ENCODE assay signal across 24 mouse cellular contexts in the genomic region with DNA sequence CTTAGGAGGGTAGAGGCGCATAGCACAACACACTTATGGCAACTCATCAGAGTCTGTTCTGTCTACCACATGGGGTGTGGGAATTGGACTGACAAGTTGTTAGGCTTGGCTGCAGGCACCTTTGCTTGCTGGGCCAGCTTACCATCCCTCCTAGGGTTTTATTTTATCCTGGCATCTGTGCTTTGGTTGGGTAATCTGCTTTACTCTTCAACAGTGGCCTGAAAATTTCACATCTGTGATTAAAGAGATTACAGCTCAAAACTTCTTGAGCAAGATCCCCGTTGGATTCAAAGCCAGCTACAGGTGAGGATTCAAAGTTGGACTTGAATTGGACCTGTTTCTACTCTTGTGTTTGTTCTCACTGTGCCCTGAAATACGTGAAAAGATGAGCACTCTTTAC.
"Had no signal": no experiment of that assay in that cellular context is flagged by ENCODE, and none has a peak within 500 bp of the region (broad histone marks: within the 10 kb centered on the region; RNA-seq: fewer than 3 reads in every experiment).

No protein-coding gene starts in this region.

- H3K27me3 ChIP-seq: heart, embryonic 13.5 days; heart, embryonic 15.5 days; hindbrain, embryonic 12.5 days; hindbrain, embryonic 15.5 days; intestine, embryonic 15.5 days; limb, embryonic 12.5 days; liver, embryonic 13.5 days had no signal

- H3K4me1 ChIP-seq: heart, embryonic 13.5 days; heart, embryonic 15.5 days; hindbrain, embryonic 10.5 days; hindbrain, embryonic 12.5 days; intestine, embryonic 15.5 days; liver, embryonic 13.5 days had no signal

- H3K9ac ChIP-seq: heart, embryonic 13.5 days; heart, embryonic 15.5 days; hindbrain, embryonic 12.5 days; hindbrain, embryonic 15.5 days; intestine, embryonic 15.5 days; limb, embryonic 12.5 days; liver, embryonic 13.5 days had no signal

- H3K4me3 ChIP-seq: gastrocnemius, adult 2 months; heart, embryonic 13.5 days; heart, embryonic 15.5 days; hindbrain, embryonic 10.5 days; hindbrain, embryonic 12.5 days; hindbrain, embryonic 15.5 days; intestine, embryonic 15.5 days; layer of hippocampus, adult 2 months; left cerebral cortex, adult 2 months; limb, embryonic 10.5 days; limb, embryonic 12.5 days; liver, embryonic 13.5 days had no signal

- ATAC-seq: inflammation-experienced regulatory T-cells, adult 6 months; intestine, embryonic 15.5 days; intestine, postnatal 0 days had no signal

- H3K9me3 ChIP-seq: heart, embryonic 13.5 days; heart, embryonic 15.5 days; hindbrain, embryonic 10.5 days; hindbrain, embryonic 12.5 days; hindbrain, embryonic 15.5 days; intestine, embryonic 15.5 days; limb, embryonic 10.5 days; limb, embryonic 12.5 days; liver, embryonic 13.5 days had no signal

- H3K27ac ChIP-seq: gastrocnemius, adult 2 months; heart, embryonic 13.5 days; heart, embryonic 15.5 days; hindbrain, embryonic 10.5 days; intestine, embryonic 15.5 days; layer of hippocampus, adult 2 months; left cerebral cortex, adult 2 months; limb, embryonic 10.5 days; limb, embryonic 12.5 days; liver, embryonic 13.5 days had no signal

- H3K4me2 ChIP-seq: heart, embryonic 11.5 days; heart, embryonic 13.5 days; heart, embryonic 15.5 days; hindbrain, embryonic 12.5 days; intestine, embryonic 15.5 days; liver, embryonic 11.5 days; liver, embryonic 13.5 days had no signal

- DNase-seq: gastrocnemius, adult 2 months; gastrocnemius, postnatal 10 days; gastrocnemius, postnatal 25 days; heart, adult 18-20 months; heart, postnatal 4 days; kidney, adult 18-20 months; kidney, adult 8-10 months; kidney, postnatal 10 days; kidney, postnatal 25 days; liver, embryonic 13.5 days had no signal

- H3K36me3 ChIP-seq: heart, embryonic 13.5 days; heart, embryonic 15.5 days; hindbrain, embryonic 10.5 days; hindbrain, embryonic 12.5 days; hindbrain, embryonic 15.5 days; intestine, embryonic 15.5 days; limb, embryonic 10.5 days; limb, embryonic 12.5 days; liver, embryonic 13.5 days had no signal
